8 mouse cellular contexts compared by ENCODE assay signal in genomic region chr3:87909874-87910273, GRCm38 (mm10). TPM values are rescaled to one million over a fixed set of nuclear protein-coding genes. Genes with fewer than 3 reads are reported as not detected.
DNase-seq lines count a peak whose midpoint lies in the region; ATAC-seq lines count a peak whose summit lies in the region.

No protein-coding gene starts in this region.

- H3K27ac ChIP-seq in heart, embryonic 12.5 days (ENCODE audit: poor library complexity, severe bottlenecking), result peak overlapping the region; percentile 95
- peak overlapping the region; percentile 98 for H3K27ac ChIP-seq in lung, embryonic 16.5 days (ENCODE audit: low read length)

- H3K9me3 ChIP-seq in heart, embryonic 12.5 days (replicated peaks), result no peaks in the 10 kb centered on the region
- H3K9me3 ChIP-seq in lung, embryonic 16.5 days (ENCODE audit: control insufficient read depth, low read length), result no peaks in the 10 kb centered on the region

- peak overlapping the region; percentile 94 for H3K4me2 ChIP-seq in heart, embryonic 12.5 days
- H3K4me2 ChIP-seq in lung, embryonic 16.5 days (ENCODE audit: low read depth, low read length), result peak overlapping the region; percentile 49

- peak overlapping the region; percentile 50 for H3K4me3 ChIP-seq in heart, embryonic 12.5 days
- peak overlapping the region; percentile 45 for H3K4me3 ChIP-seq in lung, embryonic 16.5 days (ENCODE audit: low read length)

- peak overlapping the region; percentile 65 for H3K9ac ChIP-seq in heart, embryonic 12.5 days
- H3K9ac ChIP-seq in lung, embryonic 16.5 days (ENCODE audit: low read length), result peak overlapping the region; percentile 41

- H3K27me3 ChIP-seq in heart, embryonic 12.5 days (replicated peaks), result no peaks in the 10 kb centered on the region
- no peaks in the 10 kb centered on the region for H3K27me3 ChIP-seq in lung, embryonic 16.5 days (ENCODE audit: control insufficient read depth, insufficient read depth, low read depth, low read length)

- no peak for ATAC-seq in heart, embryonic 12.5 days (ENCODE audit: insufficient number of reproducible peaks, low FRiP score)
- ATAC-seq in lung, embryonic 16.5 days (ENCODE audit: low read depth), result no peak

- intact Hi-C loops in heart, postnatal 36 days (cut with DNase I), result no loop called here
- intact Hi-C loops in heart, postnatal 10 days (cut with DNase I), result no loop called here

- WGBS in heart, embryonic 12.5 days, result 10% methylated on average over 4 of the region's 4 CpGs
- WGBS in lung, embryonic 16.5 days, result 6% methylated on average over 4 of the region's 4 CpGs

- H3K4me1 ChIP-seq in heart, embryonic 12.5 days (replicated peaks), result peaks cover 46% of the 10 kb centered on the region
- peaks cover 35% of the 10 kb centered on the region for H3K4me1 ChIP-seq in lung, embryonic 16.5 days (replicated peaks; ENCODE audit: control insufficient read depth, insufficient read depth, low read length)

- no peak for DNase-seq in heart, postnatal 36 days
- peak; percentile 61 for DNase-seq in MN1 (ENCODE audit: low spot score)
- DNase-seq in heart, postnatal 10 days, result peak; percentile 20 to 21
- no peak for DNase-seq in urinary bladder, postnatal 4 days (ENCODE audit: low spot score in 2 of 2)
- no peak for DNase-seq in adrenal gland, postnatal 4 days (ENCODE audit: low spot score in 2 of 2)
- no peak for DNase-seq in gastrocnemius, postnatal 10 days

- H3K36me3 ChIP-seq in heart, embryonic 12.5 days, result peaks cover 21% of the 10 kb centered on the region
- H3K36me3 ChIP-seq in lung, embryonic 16.5 days (ENCODE audit: control insufficient read depth, insufficient read depth, low read length), result peaks cover 14% of the 10 kb centered on the region; the same call in 1 of the 2 replicates

RNA-seq across cellular contexts. Expression of gene Hdgf, which starts 3.8 kb away (rescaled TPM):
- polyA plus RNA-seq in heart, embryonic 12.5 days (2016; fragmentation: Nextera tagmentation; extraction: Ambion mirVana), result 175 and 177 TPM in 2 replicates
- 100 to 1,000 TPM; 106 to 115 TPM for total RNA-seq in heart, postnatal 36 days (2021)
- 100 to 1,000 TPM; 106 to 112 TPM for total RNA-seq in heart, postnatal 10 days (2021)
- polyA plus RNA-seq in lung, embryonic 16.5 days (2015; fragmentation: Nextera tagmentation; extraction: Ambion mirVana), result 81.3 and 86.3 TPM in 2 replicates
- total RNA-seq in adrenal gland, postnatal 4 days (2021), result 100 to 1,000 TPM; 205 to 213 TPM
- total RNA-seq in gastrocnemius, postnatal 10 days (2021), result 100 to 1,000 TPM; 192 to 197 TPM

RNA-seq across cellular contexts. Expression of gene Mrpl24, which starts 9.4 kb away (rescaled TPM):
- polyA plus RNA-seq in heart, embryonic 12.5 days (2016; fragmentation: Nextera tagmentation; extraction: Ambion mirVana), result 62.9 and 65.2 TPM in 2 replicates
- 10 to 100 TPM; 69.5 to 75.1 TPM for total RNA-seq in heart, postnatal 36 days (2021)
- 10 to 100 TPM; 60.5 to 75.5 TPM for total RNA-seq in heart, postnatal 10 days (2021)
- polyA plus RNA-seq in lung, embryonic 16.5 days (2015; fragmentation: Nextera tagmentation; extraction: Ambion mirVana), result 77.5 and 79.3 TPM in 2 replicates
- total RNA-seq in adrenal gland, postnatal 4 days (2021), result 100 to 1,000 TPM; 135 to 138 TPM
- total RNA-seq in gastrocnemius, postnatal 10 days (2021), result 10 to 100 TPM; 47.3 to 55.6 TPM

RNA-seq across cellular contexts. Expression of gene Isg20l2, which starts 20.2 kb away (rescaled TPM):
- polyA plus RNA-seq in heart, embryonic 12.5 days (2016; fragmentation: Nextera tagmentation; extraction: Ambion mirVana), result 36.4 and 38.3 TPM in 2 replicates
- total RNA-seq in heart, postnatal 36 days (2021), result 10 to 100 TPM; 10.2 to 12.3 TPM
- 10 to 100 TPM; 16.2 to 18.9 TPM for total RNA-seq in heart, postnatal 10 days (2021)
- polyA plus RNA-seq in lung, embryonic 16.5 days (2015; fragmentation: Nextera tagmentation; extraction: Ambion mirVana), result 50.3 and 54.8 TPM in 2 replicates
- 10 to 100 TPM; 31.0 to 33.5 TPM for total RNA-seq in adrenal gland, postnatal 4 days (2021)
- total RNA-seq in gastrocnemius, postnatal 10 days (2021), result 10 to 100 TPM; 10.7 to 15.0 TPM

RNA-seq across cellular contexts. Expression of gene Rrnad1, which starts 20.6 kb away (rescaled TPM):
- 13.6 and 14.1 TPM in 2 replicates for polyA plus RNA-seq in heart, embryonic 12.5 days (2016; fragmentation: Nextera tagmentation; extraction: Ambion mirVana)
- total RNA-seq in heart, postnatal 36 days (2021), result 1 to 10 TPM; 4.8 to 5.2 TPM
- total RNA-seq in heart, postnatal 10 days (2021), result 1 to 10 TPM; 6.8 to 7.0 TPM
- polyA plus RNA-seq in lung, embryonic 16.5 days (2015; fragmentation: Nextera tagmentation; extraction: Ambion mirVana), result 20.2 and 20.6 TPM in 2 replicates
- total RNA-seq in adrenal gland, postnatal 4 days (2021), result 10 to 100 TPM; 21.9 to 24.9 TPM
- 1 to 10 TPM; 4.8 to 7.0 TPM for total RNA-seq in gastrocnemius, postnatal 10 days (2021)

RNA-seq across cellular contexts. Expression of gene Prcc, which starts 24.5 kb away (rescaled TPM):
- polyA plus RNA-seq in heart, embryonic 12.5 days (2016; fragmentation: Nextera tagmentation; extraction: Ambion mirVana), result 11.2 and 11.5 TPM in 2 replicates
- total RNA-seq in heart, postnatal 36 days (2021), result 10 to 100 TPM; 47.5 to 51.6 TPM
- total RNA-seq in heart, postnatal 10 days (2021), result 10 to 100 TPM; 54.8 to 56.2 TPM
- 8.3 and 11.7 TPM in 2 replicates for polyA plus RNA-seq in lung, embryonic 16.5 days (2015; fragmentation: Nextera tagmentation; extraction: Ambion mirVana)
- total RNA-seq in adrenal gland, postnatal 4 days (2021), result 10 to 100 TPM; 67.0 to 74.2 TPM
- 10 to 100 TPM; 44.2 to 47.7 TPM for total RNA-seq in gastrocnemius, postnatal 10 days (2021)

Comparison
In these comparisons a context has a peak if more than half of its experiments do, and no peak if none do; other contexts are left out.
1. DNase-seq: peak in MN1 (single experiment) and heart, postnatal 10 days (2 of 2); none in heart, postnatal 36 days (0 of 2), urinary bladder, postnatal 4 days (0 of 2), adrenal gland, postnatal 4 days (0 of 2) and gastrocnemius, postnatal 10 days (single experiment).